Comparison of ENCODE assay signal across 8 mouse cellular contexts in the genomic region with DNA sequence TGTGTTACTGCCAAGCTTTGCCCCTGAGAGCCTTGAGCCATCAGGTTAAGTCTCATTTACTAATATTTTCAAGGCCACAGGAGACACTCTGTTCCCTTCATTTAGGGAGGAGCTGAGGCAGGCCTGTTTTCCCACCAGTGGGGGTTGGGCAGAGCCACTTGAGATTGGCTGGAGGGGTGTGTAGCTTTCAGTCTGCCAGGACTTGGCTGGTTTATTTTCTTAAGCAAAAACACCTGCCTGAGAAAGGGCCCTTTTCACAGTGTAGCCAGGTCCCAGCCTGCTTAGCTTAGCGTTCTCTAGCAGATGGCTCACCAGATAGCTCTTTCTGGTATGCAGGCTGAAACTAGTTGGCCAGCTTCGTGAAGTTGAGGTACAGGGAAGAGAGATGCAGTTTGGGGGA. TPM values are rescaled to one million over a fixed set of nuclear protein-coding genes. Genes with fewer than 3 reads are reported as not detected.
DNase-seq lines count a peak whose midpoint lies in the region; ATAC-seq and TF ChIP-seq lines count a peak whose summit lies in the region.

No protein-coding gene starts in this region.

- DNase-seq in NIH3T3 (ENCODE audit: low read depth) = peak; percentile 86
- DNase-seq in embryo, embryonic 10.5 days (ENCODE audit: low spot score) = peak; percentile 73
- DNase-seq in limb, embryonic 10.5 days (ENCODE audit: low spot score) = peak; percentile 75
- DNase-seq in spleen, adult 18-20 months = no peak
- no peak for DNase-seq in cerebellum, adult 2 months
- no peak for DNase-seq in left cerebral cortex, postnatal 14 days (ENCODE audit: low spot score in 2 of 2)

- H3K27ac ChIP-seq in heart, embryonic 15.5 days = peak overlapping the region; percentile 97
- peak overlapping the region; percentile 79 for H3K27ac ChIP-seq in limb, embryonic 10.5 days
- peak overlapping the region; percentile 57 for H3K27ac ChIP-seq in testis, adult 2 months (ENCODE audit: control insufficient read depth, insufficient read depth, low read depth, low read length)
- H3K27ac ChIP-seq in cerebellum, adult 2 months (ENCODE audit: insufficient read depth, low read length) = no peak overlapping the region

- H3K9ac ChIP-seq in heart, embryonic 15.5 days = no peak overlapping the region; the same call in 1 of the 2 replicates

- no peaks in the 10 kb centered on the region for H3K9me3 ChIP-seq in heart, embryonic 15.5 days (replicated peaks)
- H3K9me3 ChIP-seq in limb, embryonic 10.5 days (replicated peaks) = no peaks in the 10 kb centered on the region

- H3K4me1 ChIP-seq in heart, embryonic 15.5 days (replicated peaks) = peaks cover 61% of the 10 kb centered on the region
- peaks cover 54% of the 10 kb centered on the region for H3K4me1 ChIP-seq in limb, embryonic 10.5 days
- peaks cover 27% of the 10 kb centered on the region for H3K4me1 ChIP-seq in testis, adult 2 months (ENCODE audit: control insufficient read depth, insufficient read depth, low read length)
- H3K4me1 ChIP-seq in cerebellum, adult 2 months (ENCODE audit: control insufficient read depth, insufficient read depth, low read length) = no peaks in the 10 kb centered on the region; the same call in 1 of the 2 replicates

- WGBS in heart, embryonic 15.5 days = 32% methylated on average over 2 of the region's 2 CpGs
- WGBS in limb, embryonic 10.5 days = 39% methylated on average over 2 of the region's 2 CpGs
- WGBS in cerebellum, adult 2 months = 43% methylated on average over 2 of the region's 2 CpGs

- no peak overlapping the region for H3K4me3 ChIP-seq in heart, embryonic 15.5 days
- no peak overlapping the region for H3K4me3 ChIP-seq in limb, embryonic 10.5 days
- no peak overlapping the region; the same call in 1 of the 2 replicates for H3K4me3 ChIP-seq in testis, adult 2 months (ENCODE audit: control insufficient read depth, low read depth, low read length)
- H3K4me3 ChIP-seq in cerebellum, adult 2 months (replicated peaks; ENCODE audit: insufficient read depth, low read depth, low read length) = no peak overlapping the region

- 0 out of 2 replicates have a peak, but pooled peaks have one; percentile 24 for ATAC-seq in heart, embryonic 15.5 days (replicated peaks; ENCODE audit: insufficient number of reproducible peaks, insufficient read depth, low FRiP score, low read depth)

- intact Hi-C loops in left cerebral cortex, postnatal 14 days (cut with DNase I) = no loop called here

- no peak for TF ChIP-seq CTCF in testis, adult 2 months (IDR thresholded peaks at IDR 0.05; ENCODE audit: control insufficient read depth, insufficient read depth, insufficient replicate concordance, low read depth, low read length)
- TF ChIP-seq CTCF in cerebellum, adult 2 months (IDR thresholded peaks at IDR 0.05; ENCODE audit: borderline replicate concordance, insufficient read depth, low read depth, low read length) = no peak

- no peak for TF ChIP-seq POLR2A in testis, adult 2 months (IDR thresholded peaks at IDR 0.05; ENCODE audit: control insufficient read depth, low read depth, low read length)
- no peak for TF ChIP-seq POLR2A in cerebellum, adult 2 months (IDR thresholded peaks at IDR 0.05; ENCODE audit: borderline replicate concordance, insufficient read depth, low read length)

- H3K36me3 ChIP-seq in heart, embryonic 15.5 days = peaks cover 11% of the 10 kb centered on the region; the same call in 1 of the 2 replicates
- no peaks in the 10 kb centered on the region for H3K36me3 ChIP-seq in limb, embryonic 10.5 days
- no peaks in the 10 kb centered on the region for H3K36me3 ChIP-seq in testis, adult 2 months (ENCODE audit: control insufficient read depth, insufficient read depth, low read length)

- peak overlapping the region; percentile 44 for H3K4me2 ChIP-seq in heart, embryonic 15.5 days

- H3K27me3 ChIP-seq in heart, embryonic 15.5 days = no peaks in the 10 kb centered on the region
- H3K27me3 ChIP-seq in limb, embryonic 10.5 days (ENCODE audit: low read depth, poor library complexity, severe bottlenecking) = peaks cover 11% of the 10 kb centered on the region
- no peaks in the 10 kb centered on the region for H3K27me3 ChIP-seq in testis, adult 2 months (ENCODE audit: control insufficient read depth, insufficient read depth, low read length)
- no peaks in the 10 kb centered on the region for H3K27me3 ChIP-seq in cerebellum, adult 2 months (ENCODE audit: control insufficient read depth, insufficient read depth, low read length)

RNA-seq across cellular contexts. Expression of a gene that starts 5.6 kb away (rescaled TPM):
- 544 and 629 TPM in 2 replicates for polyA plus RNA-seq in heart, embryonic 15.5 days (2015; fragmentation: Nextera tagmentation; extraction: Ambion mirVana)
- polyA plus RNA-seq in limb, embryonic 10.5 days (2016; fragmentation: Nextera tagmentation; extraction: Ambion mirVana) = 101 and 138 TPM in 2 replicates
- 73.6 and 96.8 TPM in 2 replicates for polyA plus RNA-seq in testis, adult 2 months (2012; rRNA removed)
- 27.8 and 29.1 TPM in 2 replicates for polyA plus RNA-seq in cerebellum, adult 2 months (2012; rRNA removed)
- total RNA-seq in left cerebral cortex, postnatal 14 days (2021) = 10 to 100 TPM; 14.4 to 18.8 TPM

Comparison
In these comparisons a context has a peak if more than half of its experiments do, and no peak if none do; other contexts are left out.
1. DNase-seq: peak in NIH3T3 (single experiment), embryo, embryonic 10.5 days (single experiment) and limb, embryonic 10.5 days (single experiment); none in spleen, adult 18-20 months (0 of 2), cerebellum, adult 2 months (0 of 2) and left cerebral cortex, postnatal 14 days (0 of 2).